Mouse (Mus musculus) left cerebral cortex, adult 8-10 months (tissue): ENCODE measurements around the gene Bloc1s3. TPM values are rescaled to one million over a fixed set of nuclear protein-coding genes. Genes with fewer than 3 reads are reported as not detected.
A peak's percentile ranks its signal among the peaks of the same experiment; 100 is the strongest.

Experiments
- DNase-seq, 2 experiments: peaks; one replicate each; pipeline ENCODE4 v3.0.0; 2022; ENCODE audit warnings: low spot score in 2 of 2
- total RNA-seq, 4 experiments: library from RNA; stranded (reverse); gene quantifications; 2 replicates each; pipeline ENCODE4 v1.2.4; 2022

The Bloc1s3 gene
- total RNA-seq, 4 experiments from 2014 or later: 6.5 to 7.7 (median 7.1) TPM

DNA sequence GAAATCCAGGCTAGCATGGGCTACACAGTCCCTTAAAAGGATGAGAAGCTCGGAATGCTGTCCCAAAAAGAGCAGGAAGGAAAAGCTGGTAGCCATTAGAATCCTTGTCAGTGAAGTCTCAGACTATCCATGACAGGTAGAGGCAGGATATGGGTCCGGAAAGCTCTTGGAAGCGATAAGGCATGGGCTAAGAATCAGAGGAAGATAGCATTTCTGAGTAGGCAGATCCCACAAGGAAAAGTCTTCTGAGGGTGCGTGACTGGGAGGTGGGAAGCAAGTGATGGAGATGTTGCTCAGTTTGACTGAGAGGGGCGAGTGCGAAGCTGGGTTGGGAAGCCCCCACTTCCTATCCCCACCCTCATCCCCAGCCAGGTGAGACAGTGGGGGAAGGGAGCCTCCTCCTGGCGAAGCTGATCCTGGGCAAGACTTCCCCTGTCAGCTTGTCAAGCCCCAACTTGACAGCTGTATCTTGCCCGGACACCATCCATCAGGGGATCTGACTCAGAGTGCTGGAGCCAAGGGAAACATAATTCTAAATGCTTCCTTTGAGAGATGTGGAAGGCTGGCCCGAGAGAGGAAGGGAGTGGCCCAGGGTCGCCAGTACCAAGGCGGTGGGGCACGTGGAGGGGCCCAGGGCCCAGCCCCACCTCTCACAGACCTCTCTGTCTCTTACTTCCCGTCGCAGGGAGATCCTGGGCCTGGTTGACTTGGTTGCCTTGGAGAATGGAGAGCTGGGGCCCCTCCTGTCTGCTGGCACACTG, 30.4 kb downstream of the Bloc1s3 start:
- no peak for DNase-seq

DNA sequence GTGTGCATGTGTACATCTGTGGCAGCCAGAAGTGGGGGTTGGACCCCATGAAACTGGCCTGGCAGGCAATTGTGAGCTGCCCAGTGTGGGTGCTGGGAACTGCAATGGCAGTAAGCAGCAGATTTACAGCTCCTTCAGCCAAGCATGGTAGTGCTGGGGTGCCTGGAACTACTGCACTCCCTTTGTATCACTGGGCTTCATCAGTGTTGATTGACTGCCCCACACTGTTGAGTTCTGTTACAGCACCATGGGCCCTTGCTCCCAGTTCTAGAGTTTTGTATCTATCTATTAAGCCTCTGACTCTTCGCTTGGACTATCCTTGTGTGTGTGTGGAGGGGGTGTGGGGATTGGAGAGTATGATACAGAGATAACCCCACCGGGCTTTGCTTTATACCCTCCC, 31.1 kb downstream of the Bloc1s3 start:
- DNase-seq: no peak

DNA sequence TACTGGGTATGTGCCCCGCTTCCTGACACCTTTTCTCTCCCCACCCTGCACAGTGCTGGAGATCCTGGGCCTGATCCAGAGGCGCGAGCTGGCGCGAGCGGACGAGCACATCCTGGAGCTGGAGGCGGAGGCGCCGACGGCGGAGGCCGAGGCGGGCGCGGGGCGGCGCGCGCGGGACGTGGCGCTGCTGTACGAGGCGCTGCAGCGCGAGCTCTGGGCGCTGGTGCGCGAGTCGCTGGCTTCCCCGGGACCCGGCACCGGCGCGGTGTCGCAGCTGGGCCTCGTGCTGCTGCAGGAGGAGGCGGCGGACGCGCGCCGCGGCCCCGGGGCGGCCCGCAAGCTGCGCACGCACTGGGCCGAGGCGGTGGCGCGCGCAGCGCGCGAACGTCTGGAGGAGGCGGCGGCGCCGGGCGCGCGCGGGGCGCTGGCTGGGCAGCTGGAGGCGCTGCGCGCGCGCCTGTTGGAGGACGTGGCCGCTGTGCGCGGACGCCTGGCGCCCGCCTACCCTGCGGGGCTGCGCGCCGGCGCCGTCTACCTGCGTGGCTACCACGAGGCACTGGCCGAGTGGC, 34.2 kb downstream of the Bloc1s3 start:
- peak; percentile 58 to 85 for DNase-seq

DNA sequence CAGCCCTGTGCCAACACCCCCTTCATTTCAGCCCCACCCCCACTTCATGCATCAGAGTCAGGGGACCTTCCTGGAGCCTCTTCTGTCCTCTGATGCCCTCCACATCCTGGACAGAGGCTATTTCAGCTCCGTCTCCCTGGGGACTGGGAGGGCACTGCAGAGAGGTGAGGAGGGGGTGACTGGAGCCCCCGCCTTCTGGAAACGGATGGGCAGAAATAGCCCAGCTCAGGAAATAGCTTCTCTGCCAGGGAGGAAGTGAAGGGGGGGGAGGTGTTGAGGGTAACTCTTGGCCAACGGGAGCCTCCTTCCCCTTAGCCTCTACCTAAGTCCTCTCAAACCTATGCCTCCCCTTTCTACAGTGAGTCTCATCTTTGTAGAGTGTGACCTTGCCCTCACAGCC, 35.8 kb downstream of the Bloc1s3 start:
- no peak for DNase-seq

DNA sequence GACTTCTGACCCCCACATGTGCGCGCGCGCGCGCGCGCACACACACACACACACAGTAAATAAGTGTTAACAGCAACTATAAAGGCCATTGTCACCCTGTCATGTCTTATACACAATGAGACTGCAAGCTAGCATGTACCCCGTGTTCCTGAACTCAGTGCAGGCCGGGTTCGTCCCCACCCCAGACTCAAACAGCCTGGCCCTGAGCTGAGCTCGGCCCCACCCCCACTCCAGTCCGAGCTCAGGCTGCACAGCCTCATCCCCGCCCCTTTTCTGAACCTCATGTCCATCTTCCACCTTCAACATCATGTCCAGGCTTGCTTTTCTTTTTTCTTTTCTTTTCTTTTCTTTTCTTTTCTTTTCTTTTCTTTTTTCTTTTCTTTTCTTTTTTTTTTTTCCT, 37.9 kb downstream of the Bloc1s3 start:
- no peak for DNase-seq

DNA sequence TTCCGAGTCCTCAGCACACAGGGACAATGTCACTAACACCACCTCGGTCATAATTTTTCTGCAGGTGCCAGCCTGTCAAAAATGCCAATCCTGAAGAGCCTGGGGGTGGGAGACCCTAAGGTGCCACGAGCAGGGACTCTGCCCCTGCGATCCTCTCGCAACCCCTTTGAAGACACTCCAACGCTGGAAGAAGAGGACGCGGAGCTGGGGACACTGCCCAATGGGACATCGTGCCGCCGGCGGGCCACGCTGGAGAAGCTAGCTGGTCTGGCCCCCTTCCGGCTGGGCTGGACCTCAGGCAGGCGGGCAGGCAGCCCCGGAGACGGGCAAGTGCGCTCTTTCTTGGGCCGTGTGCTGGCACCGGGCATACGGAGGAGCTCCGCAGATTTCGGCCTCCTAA, 38.8 kb downstream of the Bloc1s3 start:
- no peak for DNase-seq

DNA sequence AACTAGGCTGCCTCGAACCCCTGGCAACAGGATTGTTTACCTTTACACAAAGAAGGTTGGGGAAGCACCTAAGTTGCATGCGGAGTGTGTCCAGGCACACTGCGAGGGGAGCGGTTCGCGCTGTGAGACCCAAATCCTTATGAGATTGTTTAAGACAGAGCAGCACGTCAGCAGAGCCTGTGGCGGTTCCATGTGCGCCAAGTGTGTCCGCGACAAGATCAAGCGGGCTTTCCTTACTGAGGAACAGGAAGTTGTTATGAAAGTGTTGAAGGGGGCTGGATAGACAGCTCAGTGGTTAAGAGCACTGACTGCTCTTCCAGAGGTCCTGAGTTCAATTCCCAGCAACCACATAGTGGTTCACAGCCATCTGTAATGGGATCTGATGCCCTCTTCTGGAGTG, 39.9 kb downstream of the Bloc1s3 start:
- DNase-seq: no peak

DNA sequence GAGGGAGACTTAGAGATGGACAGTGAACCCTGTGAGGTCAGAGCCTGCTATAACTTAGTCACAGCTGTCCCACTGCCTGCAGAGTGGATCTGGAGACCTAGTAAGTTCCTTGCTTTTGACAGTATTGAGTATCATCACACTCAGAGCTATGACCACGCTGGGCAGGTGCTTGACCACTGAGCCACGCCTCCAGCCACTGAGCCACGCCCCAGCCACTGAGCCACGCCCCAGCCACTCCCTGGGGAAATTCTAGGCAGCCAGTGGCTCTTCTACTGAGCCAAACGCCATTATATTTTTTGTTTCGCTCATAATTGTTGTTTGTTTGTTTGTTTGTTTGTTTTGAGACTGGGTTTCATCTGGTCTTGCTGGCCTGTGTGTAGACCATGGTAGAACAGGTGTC, 40.5 kb downstream of the Bloc1s3 start:
- DNase-seq: no peak

DNA sequence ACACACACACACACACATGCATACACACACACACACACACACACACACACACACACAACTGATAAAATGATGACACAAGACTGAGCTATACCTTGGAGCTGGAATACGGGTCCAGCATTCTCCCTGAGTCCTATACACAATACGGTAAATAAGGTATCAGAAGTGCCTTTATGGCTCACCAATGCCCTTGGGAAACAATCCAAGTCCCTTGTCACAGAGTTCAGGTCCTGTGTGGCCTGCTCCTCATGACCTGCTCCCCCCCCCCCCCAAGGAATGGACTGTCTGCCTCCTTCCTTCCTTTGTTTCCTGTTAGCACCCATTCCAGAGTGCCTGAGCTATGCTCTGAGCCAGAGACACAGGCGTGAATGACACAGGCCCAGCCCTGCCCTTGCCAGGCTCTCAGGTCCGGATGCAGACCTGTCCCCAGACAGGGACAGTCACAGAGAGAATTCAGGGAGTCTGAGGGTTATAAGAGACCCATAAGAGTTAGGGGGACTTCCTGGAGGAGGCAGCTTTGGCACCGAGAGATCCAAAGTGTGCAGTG, 41.5 kb downstream of the Bloc1s3 start:
- no peak for DNase-seq

DNA sequence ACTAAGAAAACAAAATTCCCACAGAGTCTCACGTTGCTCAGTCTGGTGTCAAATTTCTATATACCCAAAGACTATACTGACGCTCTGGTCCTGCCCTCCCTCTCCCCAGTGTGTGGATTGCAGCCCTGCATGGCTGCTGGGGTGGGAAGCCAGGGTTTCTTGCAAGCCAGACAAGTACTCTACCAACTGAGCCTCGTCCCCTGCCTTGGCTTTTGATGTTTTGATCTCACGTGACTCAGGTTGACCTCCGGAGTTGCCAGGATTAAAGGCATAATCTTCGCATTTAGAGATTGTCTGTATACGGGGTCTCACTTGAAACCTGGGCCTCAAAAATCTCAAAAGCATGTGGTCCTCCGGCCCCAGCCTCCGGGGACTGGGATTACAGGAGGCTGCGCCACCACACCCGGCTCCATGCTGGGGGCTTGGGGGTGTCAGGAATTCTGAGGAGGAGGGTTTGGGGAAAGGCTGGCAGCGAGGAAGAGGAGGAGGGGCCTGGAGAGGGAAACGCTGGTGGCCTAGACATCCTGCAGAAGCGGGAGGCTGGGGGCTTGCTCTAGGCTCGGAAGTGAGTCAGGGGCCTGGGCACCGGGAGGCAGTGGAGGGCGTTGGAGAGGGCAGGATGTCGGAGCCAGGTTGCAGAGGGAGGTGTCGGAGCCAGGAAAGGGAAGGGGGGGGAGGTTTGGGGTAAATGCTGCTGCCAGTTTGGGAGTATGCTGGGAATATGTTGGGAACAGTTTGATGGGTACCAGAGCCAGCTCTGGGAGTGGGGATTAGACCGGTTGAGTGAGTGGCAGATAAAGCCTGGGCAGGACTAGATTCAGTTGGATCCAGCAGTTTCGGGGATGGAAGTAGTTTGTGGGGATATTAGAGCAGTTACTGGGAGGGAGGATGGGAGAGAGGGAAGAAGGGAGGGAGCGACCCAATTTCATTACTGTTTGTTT, 43.5 kb downstream of the Bloc1s3 start:
- DNase-seq: no peak

DNA sequence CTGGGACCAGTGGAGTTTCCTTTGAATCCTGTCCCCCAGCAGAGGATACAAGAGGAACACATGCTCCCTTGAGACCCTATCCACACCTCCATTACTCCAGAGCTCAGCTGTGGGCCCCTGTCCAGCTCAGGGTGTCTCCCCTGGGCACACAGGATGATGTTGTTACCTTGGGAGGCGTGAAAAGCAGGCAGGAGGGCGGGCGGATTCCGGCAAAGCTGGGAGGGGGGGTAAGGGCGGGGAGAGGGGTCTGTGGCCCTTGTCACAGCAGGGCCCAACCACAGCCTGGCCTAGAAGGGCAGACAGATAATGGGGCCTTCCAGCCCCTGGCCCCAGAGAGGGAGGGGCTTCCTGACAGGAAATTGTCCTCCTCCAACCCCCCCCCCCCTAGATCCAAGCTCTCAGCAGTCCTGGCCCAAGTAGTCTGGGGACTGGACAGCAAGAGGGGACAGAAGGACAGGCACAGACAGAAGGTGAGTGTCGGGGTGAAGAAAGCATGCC, 45.2 kb downstream of the Bloc1s3 start, which contains the start of gene Exoc3l2:
TSS of gene Exoc3l2 (plus strand) at position 448 of the 498 bp plus-strand sequence.
- no peak for DNase-seq

DNA sequence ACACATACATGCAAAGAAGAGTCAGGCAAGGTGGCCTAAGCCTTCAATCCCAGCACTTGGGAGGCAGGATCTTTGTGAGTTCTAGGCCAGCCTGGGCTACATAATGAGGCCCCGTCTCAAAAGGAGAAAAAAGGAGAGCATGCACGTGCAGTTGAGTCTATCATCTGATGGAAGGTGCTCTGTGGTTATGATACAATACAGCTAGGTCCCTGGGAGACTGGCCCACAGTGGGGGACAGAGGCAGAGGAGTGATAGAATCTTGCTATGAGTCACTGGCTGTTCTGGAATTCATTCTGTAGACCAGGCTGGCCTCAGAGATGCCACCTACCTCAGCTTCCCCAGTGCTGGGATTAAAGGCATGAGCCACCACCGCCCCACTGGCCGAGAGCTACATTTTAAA, 45.7 kb downstream of the Bloc1s3 start:
- DNase-seq: no peak

DNA sequence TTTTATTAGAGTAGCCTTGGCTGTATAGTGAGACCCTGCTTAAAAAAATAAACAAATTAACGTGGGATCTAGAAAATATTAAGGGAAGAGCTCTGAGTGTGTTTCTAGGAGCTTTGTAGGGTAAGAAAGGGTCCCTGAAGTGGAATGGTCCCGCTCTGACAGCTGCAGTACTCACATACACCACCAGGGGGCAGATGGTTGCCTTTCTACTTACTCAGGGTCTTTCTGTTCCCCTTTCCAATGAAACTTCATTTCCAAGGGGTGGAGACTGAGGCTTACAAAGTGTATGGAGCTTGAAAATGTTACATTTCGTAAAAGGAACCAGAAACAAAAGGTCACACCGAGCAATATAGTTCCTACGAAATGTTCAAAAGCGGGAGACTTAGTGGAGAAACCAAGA, 46.7 kb downstream of the Bloc1s3 start:
- DNase-seq: peak in 1 of 2 experiments; percentile 66

DNA sequence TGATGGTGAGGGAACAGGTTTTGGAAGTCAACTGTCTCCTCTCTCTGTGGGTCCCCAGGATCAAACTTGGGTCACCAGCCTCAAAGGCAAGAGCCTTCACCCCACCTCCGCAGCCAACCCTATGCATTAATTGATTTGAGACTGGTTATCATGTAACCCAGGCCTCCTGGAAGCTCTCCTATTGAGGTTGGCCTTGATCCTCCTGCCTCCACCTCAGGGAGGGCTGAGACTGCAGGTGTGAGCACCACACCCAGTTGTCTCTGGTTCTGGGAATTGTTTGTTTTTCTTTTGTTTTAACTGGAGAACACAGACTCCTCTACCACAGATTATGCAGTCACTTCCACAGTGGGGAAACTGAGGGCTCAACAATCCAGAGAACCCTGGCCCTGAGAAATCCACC, 47.7 kb downstream of the Bloc1s3 start:
- DNase-seq: no peak

DNA sequence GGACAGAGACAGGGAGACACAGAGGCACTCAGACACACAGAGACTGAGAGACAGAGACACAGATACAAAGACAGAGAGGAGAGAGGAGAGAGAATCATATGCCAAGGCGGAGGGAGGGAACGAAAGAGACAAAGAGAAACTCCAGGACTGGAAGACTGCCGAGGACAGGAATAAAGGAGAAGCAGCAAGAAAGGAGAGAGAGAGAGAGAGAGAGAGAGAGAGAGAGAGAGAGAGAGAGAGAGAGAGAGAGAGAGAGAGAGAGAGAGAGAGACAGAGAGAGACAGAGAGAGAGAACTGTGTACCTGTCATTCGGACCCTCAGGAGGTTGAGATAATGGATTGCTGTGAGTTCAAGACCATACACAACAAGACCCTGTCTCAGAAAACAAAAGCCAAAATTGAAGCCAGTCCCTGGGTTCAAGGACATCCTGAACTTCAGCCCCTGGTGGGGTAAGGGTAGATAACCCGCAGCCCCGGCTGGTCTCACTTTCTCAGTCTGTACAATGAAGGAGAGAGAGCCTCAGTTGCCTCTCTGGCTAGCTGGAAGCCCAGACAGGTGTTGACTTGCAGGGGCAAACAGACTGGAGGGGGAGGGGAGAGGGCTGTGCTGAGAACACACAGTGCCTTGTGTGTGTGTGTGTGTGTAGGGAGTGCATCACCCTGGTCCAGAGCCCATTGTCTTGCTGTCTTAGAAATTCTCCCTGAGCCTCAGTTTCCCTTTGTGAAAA, 48.9 kb downstream of the Bloc1s3 start:
- DNase-seq: no peak

DNA sequence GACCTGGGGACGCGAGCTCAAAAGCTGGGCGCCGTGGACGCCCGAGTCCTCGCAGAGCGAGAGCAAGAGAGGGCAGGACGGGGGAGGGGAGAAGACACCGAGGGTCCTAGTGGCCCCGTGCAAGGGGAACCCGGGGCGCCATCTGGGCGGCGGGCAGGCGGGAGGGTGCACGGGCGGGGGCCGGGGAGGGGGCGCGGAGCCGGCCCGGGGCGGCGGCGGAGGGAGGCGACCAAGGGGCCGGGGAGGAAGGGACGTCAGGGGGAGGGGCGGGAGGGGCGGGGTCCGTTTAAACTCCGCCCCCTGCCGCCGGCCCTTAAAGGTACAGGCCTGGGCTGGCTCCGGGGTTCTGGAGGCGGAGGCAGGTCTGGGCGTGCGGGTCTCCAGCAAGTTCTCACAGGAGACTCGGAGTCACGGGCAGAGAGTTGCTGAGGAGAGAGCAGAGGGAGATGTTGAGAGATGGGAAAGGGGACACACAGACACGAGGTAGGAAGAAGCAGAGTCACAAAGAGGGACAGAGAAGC, 49.5 kb downstream of the Bloc1s3 start, which contains the start of gene Mark4:
TSS of gene Mark4 (minus strand) at position 231 of the 521 bp plus-strand sequence.
- peak; percentile 51 to 56 for DNase-seq

DNA sequence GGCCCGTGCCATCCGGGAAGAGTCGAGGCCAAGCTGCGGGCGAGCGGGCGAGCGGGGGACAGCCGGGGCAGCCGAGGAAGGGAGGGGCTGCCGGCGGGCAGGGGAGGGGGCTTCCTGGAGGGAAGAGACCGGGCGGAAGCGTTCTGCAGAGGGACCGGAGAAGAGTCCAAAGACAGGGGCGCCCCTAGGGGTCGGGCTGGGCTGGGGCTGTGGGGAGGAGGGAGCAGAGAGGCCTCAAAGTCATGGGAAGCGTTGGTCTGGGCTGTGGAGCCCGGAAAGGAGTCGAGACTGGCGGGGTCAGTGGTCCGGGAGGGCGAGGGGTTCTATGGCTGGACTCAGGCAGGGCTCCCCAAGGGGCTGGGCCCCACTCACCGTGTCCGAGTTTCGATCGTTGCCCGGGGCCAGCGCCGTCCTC, 50.1 kb downstream of the Bloc1s3 start:
- no peak for DNase-seq

DNA sequence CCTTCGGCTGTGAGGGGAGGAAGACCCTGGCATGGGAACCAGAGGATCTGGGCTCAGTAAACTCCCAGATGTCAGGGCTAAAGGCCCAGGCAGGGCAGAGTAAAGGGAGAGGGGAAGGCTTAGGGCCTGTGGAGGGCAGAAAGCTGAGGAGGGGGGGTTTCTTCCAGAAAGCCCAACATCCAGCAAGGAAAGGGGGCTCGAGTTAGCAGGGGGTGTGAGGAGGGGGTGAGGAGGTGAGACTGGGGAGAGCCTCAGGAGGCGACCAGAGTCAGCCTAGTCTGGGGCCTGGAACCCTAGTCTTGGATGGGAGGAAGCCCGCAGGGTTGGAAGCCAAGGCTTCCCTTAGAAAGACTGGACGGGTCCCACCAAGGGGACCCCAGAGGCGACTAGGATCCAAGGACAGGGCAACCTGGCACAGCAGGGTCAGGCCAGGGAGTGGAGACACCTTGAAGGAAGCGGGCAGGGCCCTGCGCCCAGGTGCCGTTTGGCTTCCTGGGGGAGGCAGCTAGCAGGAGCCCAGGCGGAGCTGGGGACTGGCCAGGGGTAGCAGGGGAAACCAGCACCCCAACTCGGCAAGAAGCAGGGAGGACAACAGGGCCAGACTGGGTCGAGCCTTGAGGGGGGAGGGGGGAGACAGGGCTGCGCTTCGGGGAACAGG, 50.6 kb downstream of the Bloc1s3 start:
- no peak for DNase-seq

DNA sequence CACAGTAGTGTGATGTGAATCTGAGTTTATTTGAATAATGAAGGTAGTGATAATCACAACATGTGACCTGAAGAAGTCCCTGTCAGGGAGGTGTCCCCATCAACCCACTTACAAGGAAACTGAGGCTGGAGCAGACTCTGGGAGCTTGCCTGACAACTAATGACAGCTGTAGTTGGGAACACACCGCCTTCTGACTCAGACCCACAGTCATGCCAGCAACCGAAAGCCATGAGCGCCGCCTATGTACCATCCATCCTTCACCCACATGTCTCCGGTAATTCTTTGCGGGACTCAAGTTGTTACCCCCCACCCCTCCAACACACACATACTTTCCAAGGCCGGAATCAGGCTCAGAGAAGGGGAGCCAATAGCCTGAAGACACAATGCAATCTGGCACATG, 51.5 kb downstream of the Bloc1s3 start:
- peak in 1 of 2 experiments; percentile 27 for DNase-seq
